In the genomic region with DNA sequence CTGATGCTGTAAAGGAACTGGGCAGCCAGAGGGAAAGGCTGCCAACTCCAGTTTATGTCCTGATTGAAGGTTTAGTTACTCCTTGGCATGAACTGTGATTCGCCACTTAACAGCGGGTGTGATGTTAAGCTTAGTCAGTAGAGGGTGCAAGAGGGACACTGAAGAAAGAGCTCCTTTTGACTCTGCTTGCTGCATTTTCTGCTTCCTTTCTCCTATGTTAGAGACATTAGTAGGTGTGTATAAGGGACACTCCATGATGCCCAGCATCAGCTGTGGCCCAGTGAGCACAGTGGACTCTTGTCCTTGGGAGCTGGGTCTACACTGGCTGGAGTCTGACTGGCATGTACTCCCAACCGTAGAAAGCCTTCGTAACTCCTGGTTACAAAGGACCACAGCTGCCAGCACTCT, we compare ENCODE assay signal across 7 mouse cellular contexts. TPM values are rescaled to one million over a fixed set of nuclear protein-coding genes. Genes with fewer than 3 reads are reported as not detected.
DNase-seq lines count a peak whose midpoint lies in the region; ATAC-seq and TF ChIP-seq lines count a peak whose summit lies in the region.

No protein-coding gene starts in this region.

- TF ChIP-seq POLR2A in cerebellum, adult 2 months (IDR thresholded peaks at IDR 0.05; ENCODE audit: borderline replicate concordance, insufficient read depth, low read length): no peak

- no peak overlapping the region for H3K9ac ChIP-seq in kidney, embryonic 16.5 days (replicated peaks; ENCODE audit: low read length)
- no peak overlapping the region for H3K9ac ChIP-seq in liver, postnatal 0 days (replicated peaks)

- no peak overlapping the region for H3K27ac ChIP-seq in cerebellum, adult 2 months (ENCODE audit: insufficient read depth, low read length)
- H3K27ac ChIP-seq in kidney, embryonic 16.5 days (ENCODE audit: low read length): no peak overlapping the region
- no peak overlapping the region for H3K27ac ChIP-seq in liver, postnatal 0 days (ENCODE audit: low read depth)

- TF ChIP-seq EP300 in liver, postnatal 0 days (IDR thresholded peaks at IDR 0.05; ENCODE audit: low read depth): no peak

- 0 out of 2 replicates have a peak, but pooled peaks have one; percentile 32 for ATAC-seq in kidney, embryonic 16.5 days (ENCODE audit: low FRiP score, low TSS enrichment)
- no peak for ATAC-seq in liver, postnatal 0 days

- no peak overlapping the region for H3K4me3 ChIP-seq in cerebellum, adult 2 months (replicated peaks; ENCODE audit: insufficient read depth, low read depth, low read length)
- H3K4me3 ChIP-seq in kidney, embryonic 16.5 days (ENCODE audit: low read length): no peak overlapping the region
- H3K4me3 ChIP-seq in liver, postnatal 0 days (ENCODE audit: low read depth, low read length): no peak overlapping the region

- no peaks in the 10 kb centered on the region for H3K27me3 ChIP-seq in cerebellum, adult 2 months (ENCODE audit: control insufficient read depth, insufficient read depth, low read length)
- H3K27me3 ChIP-seq in kidney, embryonic 16.5 days (ENCODE audit: insufficient read depth, low read length): no peaks in the 10 kb centered on the region
- no peaks in the 10 kb centered on the region for H3K27me3 ChIP-seq in liver, postnatal 0 days (ENCODE audit: insufficient read depth, low read length)

- peak; percentile 71 for DNase-seq in 416B (ENCODE audit: low read depth)
- DNase-seq in CD4-positive, CD25-positive, alpha-beta regulatory T cell, adult 2 months (ENCODE audit: low read depth, low spot score): peak; percentile 69
- DNase-seq in cerebellum, adult 2 months: peak; percentile 50 to 60
- peak; percentile 45 for DNase-seq in gastrocnemius, postnatal 10 days
- peak; percentile 26 for DNase-seq in liver, postnatal 0 days
- DNase-seq in retina, postnatal 7 days (ENCODE audit: low read depth, low spot score): peak; percentile 60

- TF ChIP-seq CTCF in cerebellum, adult 2 months (IDR thresholded peaks at IDR 0.05; ENCODE audit: borderline replicate concordance, insufficient read depth, low read depth, low read length): peak; percentile 63; the same call in 1 of the 2 replicates
- peak; percentile 76 for TF ChIP-seq CTCF in liver, postnatal 0 days (IDR thresholded peaks at IDR 0.05; ENCODE audit: low read depth)

- peaks cover 6% of the 10 kb centered on the region for H3K4me1 ChIP-seq in cerebellum, adult 2 months (ENCODE audit: control insufficient read depth, insufficient read depth, low read length)
- peaks cover 30% of the 10 kb centered on the region for H3K4me1 ChIP-seq in kidney, embryonic 16.5 days (ENCODE audit: insufficient read depth, low read length)
- no peaks in the 10 kb centered on the region for H3K4me1 ChIP-seq in liver, postnatal 0 days (ENCODE audit: insufficient read depth)

- H3K4me2 ChIP-seq in kidney, embryonic 16.5 days (replicated peaks; ENCODE audit: low read depth, low read length): no peak overlapping the region
- H3K4me2 ChIP-seq in liver, postnatal 0 days (ENCODE audit: low read depth, low read length): no peak overlapping the region

- H3K9me3 ChIP-seq in kidney, embryonic 16.5 days (ENCODE audit: low read length): no peaks in the 10 kb centered on the region
- no peaks in the 10 kb centered on the region for H3K9me3 ChIP-seq in liver, postnatal 0 days (ENCODE audit: low read length)

- WGBS in cerebellum, adult 2 months: 44% methylated on average over 4 of the region's 4 CpGs
- WGBS in kidney, embryonic 16.5 days: 76% methylated on average over 4 of the region's 4 CpGs
- 81% methylated on average over 4 of the region's 4 CpGs for WGBS in liver, postnatal 0 days (ENCODE audit: insufficient replicate concordance)

- H3K36me3 ChIP-seq in kidney, embryonic 16.5 days (ENCODE audit: insufficient read depth, low read length): peaks cover 38% of the 10 kb centered on the region
- peaks cover 36% of the 10 kb centered on the region for H3K36me3 ChIP-seq in liver, postnatal 0 days (replicated peaks; ENCODE audit: insufficient read depth, low read length)

RNA-seq across cellular contexts. Expression of a gene that starts 29.2 kb away (rescaled TPM):
- polyA plus RNA-seq in cerebellum, adult 2 months (2012; rRNA removed): 3.3 and 4.2 TPM in 2 replicates
- 10 to 100 TPM; 63.5 to 67.4 TPM for total RNA-seq in gastrocnemius, postnatal 10 days (2021)
- polyA plus RNA-seq in kidney, embryonic 16.5 days (2015; fragmentation: Nextera tagmentation; extraction: Ambion mirVana): 15.8 and 16.5 TPM in 2 replicates
- 5.5 and 6.4 TPM in 2 replicates for polyA plus RNA-seq in liver, postnatal 0 days (2015; fragmentation: Nextera tagmentation; extraction: Ambion mirVana)

RNA-seq across cellular contexts. Expression of a gene that starts 38.2 kb away (rescaled TPM):
- polyA plus RNA-seq in cerebellum, adult 2 months (2012; rRNA removed): 14.8 and 18.3 TPM in 2 replicates
- total RNA-seq in gastrocnemius, postnatal 10 days (2021): 1 to 10 TPM; 1.5 to 2.9 TPM
- 4.1 TPM in 2 replicates for polyA plus RNA-seq in kidney, embryonic 16.5 days (2015; fragmentation: Nextera tagmentation; extraction: Ambion mirVana)
- polyA plus RNA-seq in liver, postnatal 0 days (2015; fragmentation: Nextera tagmentation; extraction: Ambion mirVana): 0.31 and 0.36 TPM in 2 replicates

RNA-seq across cellular contexts. Expression of a gene that starts 59.1 kb away (rescaled TPM):
- polyA plus RNA-seq in cerebellum, adult 2 months (2012; rRNA removed): 15.4 and 17.3 TPM in 2 replicates
- total RNA-seq in gastrocnemius, postnatal 10 days (2021): 1 to 10 TPM; 5.9 to 9.2 TPM
- 11.4 and 14.2 TPM in 2 replicates for polyA plus RNA-seq in kidney, embryonic 16.5 days (2015; fragmentation: Nextera tagmentation; extraction: Ambion mirVana)
- polyA plus RNA-seq in liver, postnatal 0 days (2015; fragmentation: Nextera tagmentation; extraction: Ambion mirVana): 1.1 and 1.8 TPM in 2 replicates

RNA-seq across cellular contexts. Expression of a gene that starts 59.7 kb away (rescaled TPM):
- polyA plus RNA-seq in cerebellum, adult 2 months (2012; rRNA removed): 2.7 and 2.9 TPM in 2 replicates
- total RNA-seq in gastrocnemius, postnatal 10 days (2021): 1 to 10 TPM in 1 of 2 experiments, under 1 TPM in 1; 0.52 to 1.2 TPM
- 5.8 and 6.6 TPM in 2 replicates for polyA plus RNA-seq in kidney, embryonic 16.5 days (2015; fragmentation: Nextera tagmentation; extraction: Ambion mirVana)
- 0.54 and 0.68 TPM in 2 replicates for polyA plus RNA-seq in liver, postnatal 0 days (2015; fragmentation: Nextera tagmentation; extraction: Ambion mirVana)
